Mouse (Mus musculus) gastrocnemius, postnatal 25 days (tissue): ENCODE results near the gene Sdad1. TPM values are rescaled to one million over a fixed set of nuclear protein-coding genes. Genes with fewer than 3 reads are reported as not detected.

Experiments
- DNase-seq: peaks from one replicate; pipeline ENCODE4 v3.0.0; 2022
- total RNA-seq, 2 experiments: library from RNA; stranded (reverse); gene quantifications; 1 replicate in 1 of 2; 2 replicates in 1 of 2; pipeline ENCODE4 v1.2.3; 2021

The Sdad1 gene
- total RNA-seq, 2 experiments from 2014 or later: 15.0 to 15.7 TPM

DNA sequence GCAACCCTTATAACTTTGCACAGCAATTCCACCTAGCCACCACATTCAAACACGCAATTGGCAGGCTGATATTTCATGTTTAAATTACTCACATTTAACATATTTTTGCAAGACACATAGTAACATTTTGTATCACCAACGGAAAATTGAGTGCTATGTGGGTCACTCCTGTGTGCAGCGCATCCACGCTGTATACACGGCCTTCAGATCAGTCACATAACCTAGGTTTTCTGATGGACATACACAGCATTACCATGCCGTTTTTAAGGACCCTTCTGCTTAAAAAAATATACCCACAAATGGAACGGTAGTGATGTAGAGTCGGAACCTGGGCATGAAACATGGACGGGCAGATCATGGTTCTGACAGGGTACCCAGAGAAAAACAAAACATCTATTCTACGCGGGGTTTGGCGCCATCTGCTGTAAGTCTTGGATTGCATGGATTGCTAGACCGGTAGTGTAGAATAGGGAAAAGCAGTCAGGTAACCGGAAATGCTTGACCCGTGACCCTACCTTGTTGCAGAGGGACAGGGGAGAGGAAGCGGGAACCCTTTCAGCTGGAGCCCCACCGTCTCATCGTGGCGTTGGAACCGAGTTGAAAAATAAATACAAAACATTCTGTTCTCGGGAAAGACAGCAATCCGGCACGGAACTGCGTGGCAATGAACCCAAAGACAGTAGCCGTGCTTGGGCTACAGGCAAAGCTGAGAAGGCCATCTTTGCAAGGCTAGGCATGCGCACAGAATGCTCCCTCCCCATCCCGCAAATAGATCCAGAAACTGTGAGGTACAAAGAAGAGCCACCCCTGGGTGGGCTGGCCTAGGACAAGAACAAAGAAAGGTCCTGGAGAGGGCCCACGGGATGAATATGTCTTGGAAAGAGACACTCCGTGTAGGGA is 70.7 kb downstream of the Sdad1 start:
- peak; percentile 17 for DNase-seq

DNA sequence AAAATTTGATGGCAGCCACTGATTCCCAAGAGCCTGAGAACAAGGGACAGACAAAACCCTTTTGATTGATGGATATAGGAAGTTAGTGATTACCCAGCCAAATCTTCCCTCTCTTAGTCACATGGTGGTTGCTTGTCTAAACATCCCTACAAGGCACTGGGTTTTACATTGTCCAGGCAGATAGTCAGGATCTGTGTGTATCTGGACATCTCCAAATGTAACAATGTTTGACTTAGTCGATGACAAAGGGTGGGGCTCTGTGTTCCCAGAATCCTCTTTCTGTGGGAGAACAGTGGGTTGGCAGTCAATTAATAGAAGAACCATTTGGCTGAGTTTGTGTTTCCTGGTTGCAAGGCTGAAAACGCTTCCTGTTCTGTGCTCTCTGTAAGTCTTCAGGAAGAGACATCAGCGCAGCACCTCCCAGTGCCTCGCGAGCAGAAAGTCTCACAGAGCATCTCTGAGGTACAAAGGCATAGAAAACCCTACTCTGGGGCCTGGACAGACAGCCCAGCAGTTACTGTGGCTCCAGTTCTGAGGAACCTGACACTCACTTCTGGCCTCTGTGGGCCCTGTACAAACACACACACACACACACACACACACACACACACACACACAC is 75.2 kb downstream of the Sdad1 start:
- DNase-seq: no peak

Other genes starting within 250 kb of the Sdad1 start
- 10 to 100 TPM; 48.8 to 51.7 TPM for gene G3bp2, start 226.8 kb downstream of the Sdad1 start, total RNA-seq
- 10 to 100 TPM; 56.6 to 58.4 TPM for gene Uso1, start 172.5 kb downstream of the Sdad1 start, total RNA-seq
- not detected for gene U90926, start 95.1 kb downstream of the Sdad1 start, total RNA-seq
- gene Ppef2, start 54.2 kb downstream of the Sdad1 start, total RNA-seq: not detected
- 10 to 100 TPM in 1 of 2 experiments, 1 to 10 TPM in 1; 5.1 to 10.1 TPM for gene Naaa, start 32.3 kb downstream of the Sdad1 start, total RNA-seq
- gene Cxcl9, start 17.6 kb upstream of the Sdad1 start, total RNA-seq: under 1 TPM; 0.20 to 0.86 TPM
- gene Art3, start 21.3 kb upstream of the Sdad1 start, total RNA-seq: 100 to 1,000 TPM; 365 to 392 TPM
- not detected for gene Cxcl10, start 38.4 kb upstream of the Sdad1 start, total RNA-seq
- 1 to 10 TPM; 9.1 to 9.7 TPM for gene Nup54, start 124.7 kb upstream of the Sdad1 start, total RNA-seq
- gene Scarb2, start 196.4 kb upstream of the Sdad1 start, total RNA-seq: 10 to 100 TPM; 61.8 to 69.2 TPM
- gene Fam47e, start 244.6 kb upstream of the Sdad1 start, total RNA-seq: not detected